ENCODE assay signal across 8 mouse cellular contexts in the genomic region with DNA sequence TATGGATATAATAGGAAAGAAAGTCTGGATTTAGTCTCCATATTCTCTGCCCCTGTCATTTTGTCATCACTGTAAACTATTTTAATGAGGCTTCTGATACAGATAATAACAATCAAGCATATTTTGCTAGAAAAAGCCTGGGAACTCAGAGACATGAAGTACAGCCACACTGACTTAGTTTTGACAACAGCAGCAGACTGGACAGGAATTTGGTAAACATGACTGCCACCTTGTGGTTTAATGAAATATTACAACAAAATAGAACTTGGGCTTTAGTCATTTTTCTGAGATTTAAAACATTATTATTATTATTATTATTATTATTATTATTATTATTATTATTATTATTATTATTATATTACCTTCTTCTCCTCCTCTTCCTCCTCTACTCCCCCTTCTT.
A peak's percentile ranks its signal among the peaks of the same experiment; 100 is the strongest.
DNase-seq lines count a peak whose midpoint lies in the region; ATAC-seq and TF ChIP-seq lines count a peak whose summit lies in the region.

No protein-coding gene starts in this region.

- H3K4me2 ChIP-seq in intestine, postnatal 0 days (replicated peaks; ENCODE audit: low read depth): no peak overlapping the region
- H3K4me2 ChIP-seq in intestine, embryonic 15.5 days (replicated peaks): no peak overlapping the region

- peak; percentile 73 for DNase-seq in brain, embryonic 14.5 days (ENCODE audit: low read depth)
- DNase-seq in thymus, postnatal 14 days: no peak
- no peak for DNase-seq in frontal cortex, postnatal 14 days (ENCODE audit: low spot score in 2 of 2)
- DNase-seq in adrenal gland, adult 2 months: no peak

- no peak for TF ChIP-seq POLR2A in brain, embryonic 14.5 days (IDR thresholded peaks at IDR 0.05; ENCODE audit: borderline replicate concordance, extremely low read depth, insufficient read depth, insufficient read length, poor library complexity, severe bottlenecking)

- H3K4me3 ChIP-seq in intestine, postnatal 0 days (ENCODE audit: low read depth, low read length): no peak overlapping the region
- no peak overlapping the region for H3K4me3 ChIP-seq in intestine, embryonic 15.5 days (replicated peaks)
- H3K4me3 ChIP-seq in E14TG2a.4 (replicated peaks; ENCODE audit: low read length): no peak overlapping the region

- H3K27ac ChIP-seq in intestine, postnatal 0 days (ENCODE audit: low read depth, low read length): no peak overlapping the region
- no peak overlapping the region for H3K27ac ChIP-seq in intestine, embryonic 15.5 days

- TF ChIP-seq CTCF in intestine, postnatal 0 days (IDR thresholded peaks at IDR 0.05; ENCODE audit: low read depth): peak; percentile 67
- peak; percentile 16; the same call in 1 of the 2 replicates for TF ChIP-seq CTCF in E14TG2a.4 (conservative IDR thresholded peaks at IDR 0.05; ENCODE audit: low read length)
- peak; percentile 48; the same call in 1 of the 2 replicates for TF ChIP-seq CTCF in brain, embryonic 14.5 days (IDR thresholded peaks at IDR 0.05; ENCODE audit: borderline replicate concordance, extremely low read depth, insufficient read depth, insufficient read length)

- H3K4me1 ChIP-seq in intestine, postnatal 0 days (replicated peaks; ENCODE audit: control insufficient read depth, insufficient read depth, low read length): no peaks in the 10 kb centered on the region
- no peaks in the 10 kb centered on the region for H3K4me1 ChIP-seq in intestine, embryonic 15.5 days (replicated peaks)
- H3K4me1 ChIP-seq in E14TG2a.4 (replicated peaks; ENCODE audit: low read depth, low read length): no peaks in the 10 kb centered on the region

- no peaks in the 10 kb centered on the region for H3K9me3 ChIP-seq in intestine, postnatal 0 days (ENCODE audit: control insufficient read depth)
- H3K9me3 ChIP-seq in intestine, embryonic 15.5 days: no peaks in the 10 kb centered on the region
- 0 out of 2 replicates have a peak, but pooled peaks cover 3% of the 10 kb centered on the region for H3K9me3 ChIP-seq in E14TG2a.4 (ENCODE audit: low read length)

- no peak for ATAC-seq in intestine, postnatal 0 days
- no peak for ATAC-seq in intestine, embryonic 15.5 days
- ATAC-seq in inflammation-experienced regulatory T-cells, adult 6 months: peak; percentile 28

- no peaks in the 10 kb centered on the region for H3K36me3 ChIP-seq in intestine, postnatal 0 days (ENCODE audit: control insufficient read depth, insufficient read depth)
- no peaks in the 10 kb centered on the region for H3K36me3 ChIP-seq in intestine, embryonic 15.5 days
- no peaks in the 10 kb centered on the region for H3K36me3 ChIP-seq in E14TG2a.4 (ENCODE audit: insufficient read depth, low read length)

- no peaks in the 10 kb centered on the region for H3K27me3 ChIP-seq in intestine, postnatal 0 days (replicated peaks; ENCODE audit: control insufficient read depth, insufficient read depth, low read length)
- H3K27me3 ChIP-seq in intestine, embryonic 15.5 days (replicated peaks): no peaks in the 10 kb centered on the region
- no peaks in the 10 kb centered on the region for H3K27me3 ChIP-seq in E14TG2a.4 (ENCODE audit: insufficient read depth, low read length)

- no peak overlapping the region for H3K9ac ChIP-seq in intestine, postnatal 0 days (ENCODE audit: low read depth, low read length)
- no peak overlapping the region for H3K9ac ChIP-seq in intestine, embryonic 15.5 days

Comparison
In these comparisons a context has a peak if more than half of its experiments do, and no peak if none do; other contexts are left out.
1. CTCF ChIP-seq: peak in every context shown above with its lines; median percentile 67 in intestine, postnatal 0 days; 48 in brain, embryonic 14.5 days; 16 in E14TG2a.4.